Mouse (Mus musculus) layer of hippocampus, adult 9-10 months (tissue): ENCODE results near the gene Gm10428.

Source experiments
- DNase-seq: peaks from one replicate; pipeline ENCODE4 v3.0.0; 2022; ENCODE audit warnings: low spot score

Gene Gm10428

GRCm38 (mm10) chr11:62788935-62789616 lies 36.2 kb downstream of the Gm10428 start, which contains the start of gene Zfp286:
TSS of gene Zfp286 (minus strand) at chr11:62789462.
- DNase-seq: peak; percentile 75

- DNase-seq: no peak
These were observed 36.7 kb downstream of the Gm10428 start for GRCm38 (mm10) chr11:62789617-62789936.
